Mouse (Mus musculus) ovary, adult 18-20 months (tissue): ENCODE data around the gene Slc41a2.

Experiments
- DNase-seq: peaks from one replicate; pipeline ENCODE4 v3.0.0; 2022; ENCODE audit warnings: low spot score, mixed read lengths

The Slc41a2 gene

GRCm38 (mm10) chr10:83183634-83184479, 153.8 kb downstream of the Slc41a2 start:
- no peak for DNase-seq

GRCm38 (mm10) chr10:83182573-83182960, 155.1 kb downstream of the Slc41a2 start:
- DNase-seq = no peak

DNA sequence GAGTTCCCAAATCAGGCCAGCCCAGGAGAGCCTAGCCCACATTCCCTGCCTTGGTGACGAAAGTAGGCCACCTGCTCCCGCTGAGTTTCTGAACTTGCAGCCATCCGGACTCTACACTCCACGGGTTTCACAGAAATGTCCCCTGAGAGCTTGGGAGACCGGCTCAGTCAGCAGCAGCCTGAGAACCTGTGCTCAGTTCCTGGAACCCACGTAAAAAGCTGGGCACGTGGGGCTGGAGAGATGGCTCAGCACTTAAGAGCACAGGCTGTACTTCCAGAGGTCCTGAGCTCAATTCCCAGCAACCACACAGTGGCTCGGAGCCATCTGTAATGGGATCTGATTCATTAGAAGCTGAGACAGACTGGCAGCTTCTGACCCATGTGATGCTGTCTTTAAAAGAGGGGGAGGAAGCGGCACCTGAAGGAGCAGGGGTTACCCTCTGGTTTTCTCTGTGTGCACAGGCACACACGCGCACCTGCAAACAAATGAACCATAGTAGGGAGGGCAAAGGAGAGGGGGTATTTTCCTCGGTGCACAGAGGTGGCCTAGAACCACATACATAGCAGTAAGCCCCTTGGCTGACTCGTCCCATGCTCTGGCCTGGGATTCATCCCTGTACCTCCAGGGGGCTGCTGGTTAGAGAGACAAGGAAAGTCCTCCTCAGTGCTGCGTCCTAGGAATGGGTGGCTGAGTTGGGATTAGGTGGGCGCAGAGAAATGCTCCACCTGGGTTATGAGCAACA, 155.7 kb downstream of the Slc41a2 start:
- no peak for DNase-seq
